Mouse (Mus musculus): ENCODE data around the gene Zfr.

- TF ChIP-seq POLR2A (IDR thresholded peaks at IDR 0.05; ENCODE audit: insufficient read depth, low read length) (no peak), CTCF (IDR thresholded peaks at IDR 0.05; ENCODE audit: low read depth, low read length) (no peak)
These were observed 7.3 kb downstream of the Zfr start for GRCm38 (mm10) chr15:12124913-12125312.
